Mouse (Mus musculus) left cerebral cortex, adult 11 months (tissue): Measurements from ENCODE around the gene Dcaf11.

ENCODE experiments used
- DNase-seq: peaks from one replicate; pipeline ENCODE4 v3.0.0; 2022; ENCODE audit warnings: low spot score

The Dcaf11 gene

DNA sequence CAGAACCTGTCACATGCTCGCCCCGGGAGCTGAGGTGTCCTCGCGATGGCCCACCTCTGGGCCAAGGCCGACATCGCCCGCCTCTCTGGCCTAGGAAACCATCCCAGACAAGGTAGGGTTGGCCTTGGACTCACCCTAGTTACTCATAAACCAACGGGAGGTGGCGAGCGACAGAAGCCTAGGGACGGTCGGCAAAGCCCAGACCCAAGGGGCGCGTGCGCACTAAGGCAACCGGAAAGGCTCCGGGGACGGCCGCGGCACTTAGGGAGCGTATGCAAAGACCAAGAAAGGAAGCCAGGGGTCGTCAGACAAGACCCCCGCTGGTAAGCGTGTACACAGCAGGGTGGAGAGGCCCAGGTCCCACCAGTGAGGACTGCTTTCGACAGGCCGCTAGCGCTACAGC, at the start of gene Dcaf11:
Dcaf11 (plus strand) TSS at position 208 of the 403 bp plus-strand sequence.
- DNase-seq: peak; percentile 73

DNA sequence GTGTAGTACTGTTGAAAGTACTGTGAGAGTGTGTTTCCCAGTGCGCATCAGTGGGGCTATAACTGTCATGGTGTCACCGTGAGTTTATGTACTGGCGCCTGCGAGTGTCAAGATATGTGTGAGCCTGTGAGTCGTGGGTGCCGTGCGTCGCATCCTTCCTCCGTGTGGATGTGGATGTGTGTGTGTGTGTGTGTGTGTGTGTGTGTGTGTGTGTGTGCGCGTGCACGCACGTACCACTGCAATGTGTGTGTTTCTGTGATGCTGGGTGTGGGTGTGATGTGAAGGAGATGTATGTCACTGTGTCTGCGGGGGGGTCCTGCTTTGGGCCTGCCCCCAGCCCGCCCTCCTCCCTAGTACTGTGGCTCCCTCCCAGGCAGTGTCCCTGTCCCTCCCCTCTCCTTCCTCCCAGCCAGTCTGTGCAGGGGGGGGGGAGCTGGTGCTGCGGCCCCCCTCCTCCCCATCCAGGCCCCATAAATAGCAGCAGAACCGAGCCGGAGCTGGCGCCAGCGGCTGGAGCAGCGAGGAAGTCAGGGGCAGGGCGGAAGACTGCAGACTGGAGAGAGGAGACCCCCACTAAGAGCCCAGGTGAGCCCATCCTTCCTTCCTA, 49.6 kb upstream of the Dcaf11 start, which contains the start of gene Cpne6:
Cpne6 (plus strand) TSS at position 321 of the 607 bp plus-strand sequence.
- DNase-seq: no peak

DNA sequence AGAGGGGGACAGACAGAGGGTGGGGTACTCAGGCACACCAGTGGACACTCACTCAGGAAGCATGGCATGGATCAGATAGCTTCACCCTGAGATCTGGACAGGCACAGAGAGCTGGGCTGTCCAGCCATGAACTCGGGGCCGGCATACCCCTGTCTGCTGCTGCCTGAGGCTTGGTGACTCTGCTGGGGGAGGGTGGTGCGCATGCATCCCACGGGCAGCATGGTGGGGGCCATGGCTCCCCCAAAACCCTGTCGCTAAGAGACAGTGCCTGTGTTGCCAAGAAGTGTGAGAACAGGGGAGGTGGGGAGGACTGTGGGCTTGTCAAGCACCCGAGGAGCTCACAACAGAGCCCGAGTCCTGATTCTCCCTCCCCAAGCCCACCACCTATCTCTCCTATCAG, 48.8 kb upstream of the Dcaf11 start:
- no peak for DNase-seq

DNA sequence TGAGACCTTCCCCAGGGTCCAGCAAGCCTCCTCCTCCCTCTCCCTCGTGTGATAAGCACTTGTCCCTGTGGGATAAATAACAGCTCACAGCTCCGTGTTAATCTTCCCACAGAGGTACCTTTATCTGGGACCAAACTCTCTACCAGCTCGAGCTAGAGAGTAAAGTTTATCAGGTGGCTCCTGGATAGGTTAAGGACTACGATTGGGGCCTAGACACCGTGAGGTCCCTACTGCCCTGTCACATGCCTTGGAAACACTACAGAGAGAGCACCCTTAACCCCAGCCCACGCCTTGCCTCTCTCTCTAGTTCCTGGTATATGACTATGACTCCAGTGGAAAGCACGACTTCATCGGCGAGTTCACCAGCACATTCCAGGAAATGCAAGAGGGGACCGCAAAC, 45.9 kb upstream of the Dcaf11 start:
- no peak for DNase-seq

DNA sequence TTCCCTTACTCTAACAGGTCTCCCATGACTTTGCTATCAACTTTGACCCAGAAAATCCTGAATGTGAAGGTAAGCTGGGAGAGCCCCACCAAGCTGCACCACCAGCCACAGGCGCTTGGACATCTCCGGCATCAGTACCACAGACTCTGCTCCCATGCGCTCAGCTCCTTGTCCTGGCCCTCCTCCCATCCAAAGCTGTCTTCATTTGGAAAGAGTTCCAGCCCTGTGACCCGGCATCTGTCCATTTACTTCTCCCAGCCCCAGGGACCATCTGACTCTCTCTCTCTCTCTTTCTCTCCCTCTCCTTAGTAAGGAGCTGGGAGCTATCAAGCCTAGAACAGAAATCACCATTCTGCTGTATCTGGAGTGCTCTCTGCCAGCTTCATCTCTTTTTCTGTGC, 44.0 kb upstream of the Dcaf11 start:
- no peak for DNase-seq

- peak; percentile 56 for DNase-seq
Observed at GRCm38 (mm10) chr14:55518897-55519296, 40.9 kb upstream of the Dcaf11 start.

DNA sequence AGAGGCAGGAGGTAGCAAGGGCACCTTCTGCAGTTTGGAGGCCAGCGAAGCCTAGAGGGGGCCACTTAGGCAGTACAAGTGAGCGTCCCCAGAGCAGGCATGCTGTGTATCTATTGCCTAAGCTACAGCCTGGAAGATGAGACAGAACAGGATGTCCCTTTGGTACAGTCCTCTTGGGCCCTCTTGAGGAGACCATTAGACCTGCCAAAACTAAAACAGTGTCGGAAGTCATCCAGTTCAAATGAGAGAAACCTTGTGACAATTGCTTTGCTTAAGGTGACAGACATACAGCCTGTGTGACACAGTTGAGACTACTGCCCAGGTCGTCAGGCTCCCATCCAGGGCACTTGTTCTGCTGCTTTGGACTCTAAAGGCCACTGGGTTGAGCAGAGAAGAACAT, 40.2 kb upstream of the Dcaf11 start:
- no peak for DNase-seq

DNA sequence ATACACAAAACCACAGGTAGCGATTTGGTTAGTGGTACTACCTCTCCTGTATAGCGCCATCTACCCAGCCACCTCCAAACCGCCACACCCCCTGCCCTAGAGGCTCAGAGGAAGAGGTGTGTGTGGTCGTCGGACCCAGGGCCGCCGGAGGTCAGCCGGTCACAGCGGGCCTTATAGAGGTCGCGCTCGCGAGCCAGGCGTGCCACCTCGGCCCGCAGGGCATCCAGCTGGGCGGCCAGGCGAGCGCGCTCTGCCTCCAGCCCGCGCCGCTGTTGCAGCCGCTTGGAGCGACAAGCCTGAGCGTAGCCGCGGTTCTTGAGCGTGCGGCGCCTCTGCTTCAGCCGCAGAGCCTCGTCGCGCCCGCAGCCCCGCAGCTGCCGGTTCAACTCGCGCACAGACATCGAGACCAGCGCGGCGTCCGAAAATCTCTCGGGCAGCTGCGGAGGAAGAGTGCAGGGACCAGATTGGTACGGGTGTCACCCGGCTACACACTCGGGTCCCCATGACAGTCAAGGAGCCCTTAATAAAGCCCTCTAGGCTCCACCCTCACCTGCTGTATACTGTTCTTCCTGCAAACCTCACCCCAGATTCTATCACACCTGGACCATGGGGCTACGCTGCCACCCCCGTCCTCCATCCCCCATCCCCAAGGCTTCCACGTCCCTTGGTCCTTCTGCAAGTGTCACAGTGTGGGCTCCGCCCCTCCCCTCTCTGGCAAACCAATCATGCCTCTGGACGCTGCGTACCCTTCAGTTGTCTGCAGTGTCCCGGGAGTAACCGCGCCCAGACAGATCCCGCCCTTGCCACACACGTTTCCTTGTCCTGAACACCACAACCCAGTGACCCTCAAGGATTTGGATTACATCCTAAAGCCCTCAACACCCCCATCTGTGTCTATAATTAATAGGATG, 39.1 kb upstream of the Dcaf11 start:
- DNase-seq: no peak

GRCm38 (mm10) chr14:55524062-55524461, 35.7 kb upstream of the Dcaf11 start:
- DNase-seq: no peak

GRCm38 (mm10) chr14:55524785-55525184, 35.0 kb upstream of the Dcaf11 start, which contains the start of gene Nrl:
Nrl (minus strand) TSS chr14:55524981.
- DNase-seq: no peak

- DNase-seq: no peak
Observed at GRCm38 (mm10) chr14:55526674-55527073, 33.1 kb upstream of the Dcaf11 start.

- no peak for DNase-seq
Observed at GRCm38 (mm10) chr14:55527940-55528339, 31.9 kb upstream of the Dcaf11 start.

DNA sequence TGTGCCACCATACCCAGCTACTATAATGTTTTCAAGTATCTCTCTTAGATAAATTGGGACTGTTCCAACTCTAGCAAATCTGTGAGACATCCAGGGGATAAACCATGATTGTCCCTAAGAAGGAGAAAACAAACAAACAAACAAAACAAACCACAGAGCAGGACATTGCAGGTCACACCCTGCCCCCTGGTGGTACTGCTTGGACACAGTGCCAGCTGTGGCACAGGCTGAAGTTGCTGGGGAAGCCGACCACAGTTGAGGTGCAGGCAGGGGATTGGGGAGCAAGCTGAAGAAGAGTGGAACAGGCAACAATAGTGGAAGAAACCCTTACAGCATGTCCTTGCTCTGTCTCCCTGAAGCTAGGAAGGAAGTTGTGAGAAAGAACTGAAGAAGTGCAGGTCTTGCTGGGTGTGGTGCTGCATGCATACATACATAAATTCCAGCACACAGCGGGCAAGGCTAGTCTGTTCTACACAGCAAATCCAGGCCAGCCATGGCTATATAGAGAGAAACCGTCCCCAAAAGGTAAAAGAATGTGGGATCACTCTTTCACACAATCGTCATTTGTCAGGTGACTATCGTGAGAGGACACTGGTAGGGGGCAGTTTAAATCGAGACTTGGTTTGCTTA, 23.6 kb upstream of the Dcaf11 start:
- no peak for DNase-seq

DNA sequence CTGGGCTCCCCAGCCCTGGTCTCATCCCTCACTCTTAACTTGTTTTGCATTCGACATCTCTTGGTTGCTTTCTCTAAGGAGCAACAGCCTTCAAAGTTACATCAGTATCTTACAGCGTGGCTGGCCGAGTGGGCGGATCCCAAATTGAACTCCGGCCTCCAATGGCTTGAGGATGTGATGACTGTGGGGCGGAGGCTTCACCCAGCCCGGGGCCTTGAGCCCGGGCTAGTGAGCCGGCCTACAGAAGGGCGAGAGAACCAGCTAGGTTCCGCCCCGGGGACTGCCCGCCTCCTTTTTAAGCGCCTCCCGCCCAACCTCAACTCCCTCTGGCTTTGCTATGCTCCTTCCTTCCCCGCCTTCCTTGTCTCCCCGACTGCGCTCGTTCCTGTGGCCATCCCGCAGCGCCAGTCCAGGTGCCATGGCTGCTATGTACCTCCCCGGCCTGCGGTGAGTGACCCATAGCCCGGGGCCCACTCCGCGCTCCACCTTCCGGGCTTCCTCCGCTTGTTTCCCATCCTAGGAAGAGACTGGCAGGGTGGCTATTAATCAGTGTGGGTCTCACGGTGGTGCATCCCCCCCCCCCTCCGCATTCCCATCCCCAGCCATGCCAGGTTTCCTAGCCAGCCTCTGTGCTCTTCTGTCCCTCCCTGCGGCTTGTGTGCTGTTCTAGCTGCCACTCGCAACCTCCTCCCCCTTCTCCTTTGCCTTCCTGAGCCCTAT, 19.6 kb upstream of the Dcaf11 start, which contains the start of gene Pck2:
Pck2 (plus strand) TSS at position 200 of the 720 bp plus-strand sequence.
- DNase-seq: peak; percentile 64

DNA sequence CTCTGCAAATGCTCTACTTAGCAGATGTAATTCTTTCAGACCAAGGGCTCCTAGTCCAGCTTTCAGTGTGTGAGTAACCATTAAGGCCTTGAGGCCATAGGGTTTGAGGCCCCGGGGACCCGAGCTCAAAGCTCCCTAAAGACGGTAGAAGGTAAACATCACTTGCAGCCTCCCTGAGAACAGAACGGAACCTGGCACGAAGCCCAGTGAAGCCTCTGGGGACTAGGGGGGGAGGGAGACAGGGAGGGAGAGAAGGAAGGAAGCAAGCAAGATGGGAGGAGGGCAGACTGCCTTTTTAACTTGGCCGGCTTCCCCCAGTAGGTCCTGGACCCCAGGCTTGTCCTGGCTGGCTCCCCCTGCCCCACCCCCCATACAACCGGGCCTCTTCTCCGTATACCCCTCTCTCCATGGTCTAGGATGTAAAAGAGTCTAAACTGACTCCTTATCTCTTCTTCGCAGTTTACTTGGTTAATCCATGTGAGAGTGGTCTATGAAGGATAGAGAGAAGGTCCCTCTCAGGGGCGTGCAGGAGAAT, 19.0 kb upstream of the Dcaf11 start:
- no peak for DNase-seq

DNA sequence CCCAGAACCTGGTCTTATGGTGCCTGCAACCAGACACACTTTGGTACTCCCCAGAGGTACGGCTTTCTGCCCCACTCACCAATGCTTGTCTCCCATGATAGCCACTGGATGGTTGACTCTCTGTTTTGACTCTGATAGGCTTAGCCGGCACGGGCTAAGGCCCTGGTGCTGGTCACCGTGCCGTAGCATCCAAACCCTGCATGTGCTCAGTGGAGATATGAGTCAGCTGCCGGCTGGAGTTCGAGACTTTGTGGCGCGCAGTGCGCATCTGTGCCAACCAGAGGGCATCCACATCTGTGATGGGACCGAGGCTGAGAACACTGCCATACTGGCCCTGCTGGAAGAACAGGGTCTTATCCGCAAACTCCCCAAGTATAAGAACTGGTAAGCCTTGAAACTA, 17.5 kb upstream of the Dcaf11 start:
- DNase-seq: no peak

DNA sequence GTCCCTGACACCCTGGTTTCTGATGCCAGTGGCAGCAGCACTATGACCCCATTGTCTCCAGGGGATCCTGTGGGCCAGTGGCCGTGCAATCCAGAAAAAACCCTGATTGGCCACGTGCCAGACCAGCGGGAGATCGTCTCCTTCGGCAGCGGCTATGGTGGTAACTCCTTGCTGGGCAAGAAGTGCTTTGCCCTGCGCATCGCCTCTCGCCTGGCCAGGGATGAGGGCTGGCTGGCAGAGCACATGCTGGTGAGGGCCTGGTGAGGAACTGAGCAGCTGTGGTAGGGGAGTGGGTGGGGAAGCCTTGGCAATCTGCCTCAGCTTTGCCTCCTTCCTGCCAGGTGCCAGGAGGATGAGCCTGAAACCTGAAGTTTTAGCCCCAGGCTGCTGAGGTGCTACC, 15.5 kb upstream of the Dcaf11 start:
- no peak for DNase-seq

GRCm38 (mm10) chr14:55550191-55550590, 9.6 kb upstream of the Dcaf11 start:
- no peak for DNase-seq

DNA sequence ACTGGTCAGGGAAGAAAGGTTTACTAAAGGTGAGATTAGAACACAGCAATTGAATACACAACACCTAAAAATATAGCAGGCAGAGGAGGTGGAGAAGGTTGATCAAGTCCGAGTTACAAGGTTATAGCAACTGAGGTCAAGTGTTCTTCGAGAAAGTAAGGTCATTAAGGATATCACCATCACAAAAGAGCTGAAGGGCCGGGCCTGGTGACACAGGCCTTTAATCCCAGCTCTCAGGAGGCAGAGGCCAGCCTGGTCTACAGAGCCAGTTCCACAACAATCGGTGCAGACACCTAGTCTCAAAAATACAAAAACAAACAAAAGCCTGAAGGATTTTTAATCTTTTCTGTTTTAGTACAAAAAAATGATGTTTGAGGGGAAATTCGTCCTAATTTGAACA, 8.5 kb upstream of the Dcaf11 start:
- DNase-seq: no peak

- DNase-seq: no peak
Observed at GRCm38 (mm10) chr14:55551794-55552193, 8.0 kb upstream of the Dcaf11 start.

GRCm38 (mm10) chr14:55554635-55555034, 5.2 kb upstream of the Dcaf11 start:
- no peak for DNase-seq

DNA sequence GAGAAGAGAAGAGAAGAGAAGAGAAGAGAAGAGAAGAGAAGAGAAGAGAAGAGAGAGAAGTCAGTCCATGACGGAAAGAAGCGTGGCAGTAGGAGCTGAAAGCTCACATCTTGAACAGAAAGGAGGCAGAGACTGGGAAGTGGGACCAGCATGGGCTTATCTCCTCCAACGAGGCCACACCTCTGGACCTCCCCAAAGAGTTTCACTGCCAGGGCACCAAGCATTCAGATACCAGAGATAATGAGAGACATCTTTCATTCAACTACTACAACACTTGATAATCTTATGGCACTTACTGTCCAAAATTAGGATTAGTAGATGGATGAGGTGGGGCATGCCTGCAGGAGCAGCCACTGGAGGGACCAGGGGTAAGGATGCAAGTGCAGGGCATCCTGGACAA, 4.0 kb upstream of the Dcaf11 start:
- no peak for DNase-seq
